Mouse (Mus musculus): Measurements from ENCODE around the gene Hectd4.
"Not testable (repeated sequence)": the region's sequence is repeated elsewhere in the genome, so short reads cannot be mapped to it uniquely, and the experiment has no call there.

Gene Hectd4

DNA sequence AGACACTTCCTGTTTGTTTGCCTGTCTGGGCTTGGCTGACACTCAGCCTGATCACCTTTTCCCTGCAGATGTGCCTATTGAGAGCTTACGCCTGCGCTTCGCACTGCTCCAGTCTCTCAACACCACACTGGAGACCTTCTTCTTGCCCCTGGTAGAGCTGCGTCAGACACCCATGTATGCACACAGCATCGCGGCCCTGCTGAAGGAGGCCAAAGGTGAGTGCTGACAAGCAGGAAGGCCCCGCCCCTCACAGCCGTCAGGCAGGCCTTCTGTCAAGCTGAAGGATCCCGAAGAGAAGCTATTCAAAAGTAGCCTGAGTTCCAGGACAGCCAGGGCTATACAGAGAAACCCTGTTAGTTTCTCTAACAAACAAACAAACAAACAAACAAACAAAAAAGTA is 139.2 kb downstream of the Hectd4 start:
- DNase-seq (ENCODE audit: low read depth) = no peak

DNA sequence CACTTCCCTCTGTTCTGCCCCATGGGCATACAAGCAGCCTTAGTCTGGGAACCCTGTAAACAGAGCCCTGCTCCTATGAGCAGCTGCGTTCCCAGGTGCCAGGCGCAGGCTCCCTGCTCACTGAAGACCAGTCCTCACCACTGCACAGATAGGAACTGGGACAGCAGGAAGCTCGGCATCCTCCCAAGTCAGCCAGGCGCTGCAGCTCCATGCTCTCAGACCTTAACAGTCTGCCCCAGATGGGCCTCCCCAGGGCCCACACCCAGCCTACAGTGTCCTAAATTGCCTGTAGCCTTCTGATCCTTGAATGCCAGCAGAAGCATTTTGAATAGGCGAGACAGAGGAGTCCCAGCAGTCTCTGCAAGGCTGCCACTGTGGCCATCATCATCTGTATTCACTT is 141.7 kb downstream of the Hectd4 start:
- DNase-seq (ENCODE audit: low read depth) = no peak

- DNase-seq (ENCODE audit: low read depth) = no peak
Measured at GRCm38 (mm10) chr5:121363441-121363840, 143.4 kb downstream of the Hectd4 start.

- no peak for DNase-seq (ENCODE audit: low read depth)
Measured at GRCm38 (mm10) chr5:121366449-121367225, 146.6 kb downstream of the Hectd4 start.

- no peak for DNase-seq (ENCODE audit: low read depth)
Measured at GRCm38 (mm10) chr5:121367255-121367654, 147.2 kb downstream of the Hectd4 start.

- no peak for DNase-seq (ENCODE audit: low read depth)
Measured at GRCm38 (mm10) chr5:121371712-121372111, 151.7 kb downstream of the Hectd4 start.

- DNase-seq (ENCODE audit: low read depth) = no peak
Measured at GRCm38 (mm10) chr5:121374790-121375189, 154.8 kb downstream of the Hectd4 start.

- DNase-seq (ENCODE audit: low read depth) = not testable (repeated sequence)
Measured at GRCm38 (mm10) chr5:121376972-121377371, 157.0 kb downstream of the Hectd4 start.

- no peak for DNase-seq (ENCODE audit: low read depth)
Measured at GRCm38 (mm10) chr5:121378678-121379256, 158.7 kb downstream of the Hectd4 start.

- DNase-seq (ENCODE audit: low read depth) = no peak
Measured at GRCm38 (mm10) chr5:121380692-121381091, 160.7 kb downstream of the Hectd4 start.

- no peak for DNase-seq (ENCODE audit: low read depth)
Measured at GRCm38 (mm10) chr5:121383857-121384756, 164.1 kb downstream of the Hectd4 start.

- DNase-seq (ENCODE audit: low read depth) = no peak
Measured at GRCm38 (mm10) chr5:121384757-121385460, 164.9 kb downstream of the Hectd4 start.

DNA sequence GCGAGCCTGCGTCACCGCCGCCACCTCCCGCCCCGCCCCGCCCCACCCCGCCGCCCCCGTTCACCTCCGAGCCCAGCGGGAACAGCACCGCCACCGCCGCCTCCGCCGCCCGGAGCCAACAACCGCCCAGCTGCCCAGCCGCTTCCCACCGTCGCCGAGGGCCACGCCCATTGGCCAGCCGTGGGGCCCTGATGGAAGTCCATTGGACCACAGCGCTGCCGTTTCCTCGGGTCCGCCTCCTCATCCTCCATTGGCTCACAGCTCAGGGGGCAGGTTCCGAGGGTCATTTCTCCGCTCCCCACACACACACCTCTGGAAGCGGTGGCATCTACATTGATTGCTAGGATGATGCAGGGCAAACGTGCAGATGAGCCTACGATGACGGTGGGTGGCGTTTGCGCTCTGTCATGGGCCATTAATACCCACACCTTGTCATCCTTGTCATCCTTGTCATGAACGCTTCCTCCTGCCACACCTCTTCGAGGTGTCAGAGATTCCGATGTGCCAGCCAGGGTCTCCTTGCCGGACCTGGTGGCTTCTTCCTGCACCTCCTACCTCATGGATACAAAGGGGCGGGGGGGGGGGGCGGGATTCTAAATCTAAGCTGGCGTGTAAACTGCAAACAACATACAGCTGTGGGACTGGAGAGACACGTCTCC is 165.6 kb downstream of the Hectd4 start, which contains the start of gene Trafd1:
Trafd1 (minus strand) TSS at position 172 of the 659 bp plus-strand sequence.
- peak; percentile 89 for DNase-seq (ENCODE audit: low read depth)

DNA sequence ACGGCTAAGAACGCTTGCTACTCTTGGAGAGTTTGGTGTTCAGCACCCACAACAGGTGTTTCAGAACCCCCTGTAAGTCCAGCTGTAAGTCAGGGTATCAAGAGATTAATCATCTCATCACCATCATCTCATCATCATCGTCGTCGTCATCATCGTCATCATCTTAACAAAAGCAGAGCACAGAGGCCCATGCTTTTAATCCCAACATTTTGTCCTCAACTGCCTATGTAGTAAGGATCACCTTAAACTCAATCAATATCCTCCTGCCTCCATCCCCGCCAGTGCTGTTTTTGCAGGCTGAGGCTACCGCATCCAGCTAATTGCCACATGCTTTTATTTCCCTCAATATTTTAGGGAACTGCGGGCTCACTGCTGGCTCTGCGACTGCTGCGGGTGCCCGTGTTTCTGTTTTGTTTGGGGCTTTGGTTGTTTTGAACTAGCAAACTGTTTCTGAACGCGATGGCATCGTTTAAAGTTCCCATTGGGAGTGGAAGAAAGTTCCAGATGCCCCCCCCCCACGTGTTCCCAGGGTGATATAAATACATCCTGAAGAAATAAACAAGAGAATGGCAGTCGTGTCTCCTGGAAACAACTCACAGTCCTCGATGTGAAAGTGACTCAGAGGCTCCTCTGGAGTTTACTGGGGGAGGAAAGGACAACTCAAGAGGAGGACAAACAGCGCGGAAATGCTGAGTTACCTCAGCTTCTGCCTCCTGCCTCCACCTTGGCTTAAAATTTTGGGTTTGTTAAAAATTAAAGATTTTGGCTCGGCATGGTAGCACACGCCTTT is 166.3 kb downstream of the Hectd4 start:
- DNase-seq (ENCODE audit: low read depth) = no peak

DNA sequence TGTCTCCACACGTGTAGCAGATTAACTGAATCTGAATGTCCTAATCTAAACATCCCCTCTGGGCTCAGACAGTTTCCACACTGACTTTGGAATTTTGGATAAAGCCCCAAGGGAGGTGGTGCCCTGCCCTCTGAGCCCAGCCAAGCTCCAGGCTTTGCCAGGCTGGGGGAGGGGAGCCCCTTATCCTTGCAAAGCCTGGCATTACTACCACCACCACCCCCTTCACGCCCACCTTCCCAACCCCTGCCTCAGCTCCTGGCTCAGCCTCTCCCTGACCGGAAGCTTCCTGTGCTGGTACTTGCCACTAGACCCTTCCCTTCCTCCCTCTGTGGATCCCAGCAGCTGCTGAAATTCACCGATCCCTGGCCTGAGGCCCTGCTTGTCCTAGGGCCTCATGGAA is 167.1 kb downstream of the Hectd4 start:
- no peak for DNase-seq (ENCODE audit: low read depth)

GRCm38 (mm10) chr5:121389106-121389505 is 169.1 kb downstream of the Hectd4 start:
- DNase-seq (ENCODE audit: low read depth) = no peak

GRCm38 (mm10) chr5:121389691-121390090 is 169.7 kb downstream of the Hectd4 start:
- DNase-seq (ENCODE audit: low read depth) = no peak

- DNase-seq (ENCODE audit: low read depth) = peak; percentile 38
Measured at GRCm38 (mm10) chr5:121392667-121393380, 172.8 kb downstream of the Hectd4 start.

- DNase-seq (ENCODE audit: low read depth) = no peak
Measured at GRCm38 (mm10) chr5:121393402-121393801, 173.4 kb downstream of the Hectd4 start.

- DNase-seq (ENCODE audit: low read depth) = no peak
Measured at GRCm38 (mm10) chr5:121395621-121396020, 175.6 kb downstream of the Hectd4 start.
